In the genomic region with DNA sequence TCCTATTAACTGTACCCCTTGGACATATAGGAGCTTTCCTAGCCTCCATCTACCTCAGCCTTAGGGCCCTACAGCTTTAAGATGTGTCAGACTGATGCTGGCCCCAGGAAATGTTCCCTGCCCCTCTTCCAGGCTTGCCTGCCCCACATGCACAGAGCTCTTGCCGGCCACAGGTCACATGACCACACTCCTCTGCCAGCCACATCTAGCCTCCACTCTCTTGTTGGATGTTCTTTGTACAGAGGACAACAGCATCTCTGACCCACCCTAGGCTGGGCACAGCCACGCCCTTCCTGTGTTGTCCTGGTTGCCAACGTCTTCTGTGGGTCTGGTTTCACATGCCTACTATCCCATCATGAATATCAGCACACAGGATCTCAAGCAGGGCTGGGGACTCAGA, we compare ENCODE assay signal across 25 mouse cellular contexts. TPM values are rescaled to one million over a fixed set of nuclear protein-coding genes. Genes with fewer than 3 reads are reported as not detected.
DNase-seq lines count a peak whose midpoint lies in the region; ATAC-seq and TF ChIP-seq lines count a peak whose summit lies in the region.
"Had no signal": no experiment of that assay in that cellular context is flagged by ENCODE, and none has a peak within 500 bp of the region (broad histone marks: within the 10 kb centered on the region; RNA-seq: fewer than 3 reads in every experiment).

No protein-coding gene starts in this region.

- in situ Hi-C loops in CH12.LX (cut with MboI; ENCODE audit: low pct_ligation_motif_present, low pct_unique_long_range_greater_than_20kb, low sequenced_read_pairs), result no loop called here

- no peak for TF ChIP-seq POLR2A in CH12.LX (IDR thresholded peaks at IDR 0.05; ENCODE audit: low read depth, low read length)

- no peak overlapping the region for H3K4me3 ChIP-seq in heart, embryonic 12.5 days
- no peak overlapping the region for H3K4me3 ChIP-seq in heart, embryonic 10.5 days
- H3K4me3 ChIP-seq in CH12.LX (replicated peaks in 1 of 3; ENCODE audit: low read depth in 2 of 3, low read length in 2 of 3, poor library complexity in 1 of 3), result no peak overlapping the region
- H3K4me3 ChIP-seq: forebrain, embryonic 10.5 days; hindbrain, embryonic 10.5 days; liver, embryonic 13.5 days; lung, embryonic 15.5 days; midbrain, embryonic 13.5 days; stomach, embryonic 15.5 days had no signal

- H3K36me3 ChIP-seq in heart, embryonic 12.5 days, result peaks cover 38% of the 10 kb centered on the region
- peaks cover 30% of the 10 kb centered on the region for H3K36me3 ChIP-seq in heart, embryonic 10.5 days
- no peaks in the 10 kb centered on the region for H3K36me3 ChIP-seq in CH12.LX (replicated peaks in 1 of 2; ENCODE audit: control insufficient read depth in 1 of 2, insufficient read depth in 1 of 2, low read length in 1 of 2)
- H3K36me3 ChIP-seq: forebrain, embryonic 10.5 days; hindbrain, embryonic 10.5 days; liver, embryonic 13.5 days; lung, embryonic 15.5 days; midbrain, embryonic 13.5 days; stomach, embryonic 15.5 days had no signal

- no peak for ATAC-seq in heart, embryonic 12.5 days (ENCODE audit: insufficient number of reproducible peaks, low FRiP score)
- peak; percentile 36 for ATAC-seq in common myeloid progenitor, adult 5-6 weeks (replicated peaks; ENCODE audit: low read depth, poor library complexity, severe bottlenecking)
- ATAC-seq: intestine, postnatal 0 days had no signal

- H3K27ac ChIP-seq in heart, embryonic 12.5 days (ENCODE audit: poor library complexity, severe bottlenecking), result peak overlapping the region; percentile 86
- no peak overlapping the region for H3K27ac ChIP-seq in heart, embryonic 10.5 days
- no peak overlapping the region for H3K27ac ChIP-seq in CH12.LX (ENCODE audit: insufficient read depth, low read depth)
- H3K27ac ChIP-seq: hindbrain, postnatal 0 days; kidney, postnatal 0 days; liver, embryonic 13.5 days; lung, embryonic 15.5 days; macrophage; stomach, embryonic 15.5 days had no signal

- dilution Hi-C loops in CH12.LX (cut with MboI; ENCODE audit: extremely low pct_ligation_motif_present, extremely low pct_unique_long_range_greater_than_20kb, low sequenced_read_pairs), result no loop called here

- TF ChIP-seq RAD21 in CH12.LX (IDR thresholded peaks at IDR 0.05; ENCODE audit: low read depth, low read length), result no peak

- H3K9ac ChIP-seq in heart, embryonic 12.5 days, result no peak overlapping the region
- H3K9ac ChIP-seq in CH12.LX (ENCODE audit: insufficient read depth, low read depth), result no peak overlapping the region
- H3K9ac ChIP-seq: forebrain, postnatal 0 days; liver, embryonic 13.5 days; lung, embryonic 15.5 days; midbrain, embryonic 13.5 days; stomach, embryonic 15.5 days had no signal

- no peaks in the 10 kb centered on the region for H3K9me3 ChIP-seq in heart, embryonic 12.5 days (replicated peaks)
- no peaks in the 10 kb centered on the region for H3K9me3 ChIP-seq in heart, embryonic 10.5 days
- H3K9me3 ChIP-seq in CH12.LX (replicated peaks; ENCODE audit: low read length), result peaks cover 2% of the 10 kb centered on the region
- H3K9me3 ChIP-seq: forebrain, embryonic 10.5 days; hindbrain, embryonic 10.5 days; liver, embryonic 13.5 days; lung, embryonic 15.5 days; midbrain, embryonic 13.5 days; stomach, embryonic 15.5 days had no signal

- TF ChIP-seq CTCF in CH12.LX (conservative IDR thresholded peaks at IDR 0.05 in 1 of 2, IDR thresholded peaks at IDR 0.05 in 1 of 2; ENCODE audit: low read depth in 2 of 2, low read length in 2 of 2), result no peak

- peaks cover 65% of the 10 kb centered on the region for H3K4me1 ChIP-seq in heart, embryonic 12.5 days (replicated peaks)
- H3K4me1 ChIP-seq in heart, embryonic 10.5 days, result peaks cover 56% of the 10 kb centered on the region
- peaks cover 11 to 26% of the 10 kb centered on the region in 2 experiments for H3K4me1 ChIP-seq in CH12.LX (ENCODE audit: control insufficient read depth in 1 of 2, insufficient read depth in 2 of 2)
- H3K4me1 ChIP-seq: liver, embryonic 13.5 days; lung, embryonic 15.5 days; stomach, embryonic 15.5 days had no signal

- H3K27me3 ChIP-seq in heart, embryonic 12.5 days (replicated peaks), result no peaks in the 10 kb centered on the region
- 0 out of 2 replicates have a peak, but pooled peaks cover 10% of the 10 kb centered on the region for H3K27me3 ChIP-seq in heart, embryonic 10.5 days (ENCODE audit: insufficient read depth, poor library complexity, severe bottlenecking)
- peaks cover 99% of the 10 kb centered on the region for H3K27me3 ChIP-seq in CH12.LX (replicated peaks)
- H3K27me3 ChIP-seq: lung, embryonic 15.5 days; midbrain, embryonic 13.5 days; stomach, embryonic 15.5 days had no signal

- no peaks in the 10 kb centered on the region for H3K79me2 ChIP-seq in CH12.LX (replicated peaks; ENCODE audit: control insufficient read depth, extremely low read depth, insufficient read depth, poor library complexity, severe bottlenecking)

- TF ChIP-seq EP300 in CH12.LX (IDR thresholded peaks at IDR 0.05; ENCODE audit: low read length), result no peak

- DNase-seq in heart, embryonic 10.5 days (ENCODE audit: low spot score), result no peak
- peak; percentile 65 for DNase-seq in layer of hippocampus, adult 9-11 months
- DNase-seq in layer of hippocampus, adult 18-20 months (ENCODE audit: low spot score in 2 of 2), result no peak
- no peak for DNase-seq in CH12.LX (ENCODE audit: extremely low read depth)
- no peak for DNase-seq in spleen, adult 12 weeks (ENCODE audit: low spot score)
- DNase-seq in gastrocnemius, adult 18-20 months (ENCODE audit: low spot score), result no peak
- DNase-seq: adrenal gland, postnatal 25 days; cerebellum, adult 11-12 months; cerebellum, postnatal 14 days; forebrain, postnatal 0 days; gastrocnemius, postnatal 10 days; liver, embryonic 13.5 days; thymus, adult 2 months had no signal

- WGBS in heart, embryonic 12.5 days, result 53% methylated on average over 3 of the region's 3 CpGs
- 59% methylated on average over 3 of the region's 3 CpGs for WGBS in heart, embryonic 10.5 days

- H3K4me2 ChIP-seq in heart, embryonic 12.5 days, result no peak overlapping the region
- no peak overlapping the region for H3K4me2 ChIP-seq in CH12.LX (ENCODE audit: insufficient read depth, low read depth, poor library complexity, severe bottlenecking)
- H3K4me2 ChIP-seq: liver, embryonic 13.5 days; lung, embryonic 15.5 days; midbrain, embryonic 13.5 days; stomach, embryonic 15.5 days had no signal

TF ChIP-seq in CH12.LX, 34 proteins besides CTCF, POLR2A, EP300 and RAD21:
- no peak for TF ChIP-seq KAT2A (IDR thresholded peaks at IDR 0.05; ENCODE audit: insufficient replicate concordance, low read length)
- no peak for TF ChIP-seq NRF1 (IDR thresholded peaks at IDR 0.05; ENCODE audit: low read depth, low read length)
- TF ChIP-seq USF1 (IDR thresholded peaks at IDR 0.05; ENCODE audit: low read depth, low read length), result peak; percentile 38; the same call in 1 of the 2 replicates
TF ChIP-seq in CH12.LX: peak in this region for 1.

RNA-seq across cellular contexts. Expression of a gene that starts 26.8 kb away (rescaled TPM):
- 19.8 and 22.7 TPM in 2 replicates for polyA plus RNA-seq in heart, embryonic 12.5 days (2016; fragmentation: Nextera tagmentation; extraction: Ambion mirVana)
- 30.5 and 34.0 TPM in 2 replicates for polyA plus RNA-seq in heart, embryonic 10.5 days (2016; fragmentation: Nextera tagmentation; extraction: Ambion mirVana)
- 1 to 10 TPM; 3.6 to 3.7 TPM for total RNA-seq in layer of hippocampus, adult 18-20 months (2021)
- total RNA-seq in CH12.LX (2012; rRNA removed), result 0.04 TPM in 2 replicates
- not detected in 2 replicates for total RNA-seq in CH12.LX (2014; rRNA removed)
- 0.13 and 0.19 TPM in 2 replicates for polyA plus RNA-seq in CH12.LX (2012; ENCODE audit: insufficient read length, low read depth)
- 0.27 TPM in 1 of 2 replicates, not detected in the other for total RNA-seq in common myeloid progenitor, adult 5-6 weeks (2017)
- total RNA-seq in gastrocnemius, adult 18-20 months (2021), result 10 to 100 TPM; 11.5 to 15.0 TPM

RNA-seq across cellular contexts. Expression of a gene that starts 26.8 kb away (rescaled TPM):
- 167 and 180 TPM in 2 replicates for polyA plus RNA-seq in heart, embryonic 12.5 days (2016; fragmentation: Nextera tagmentation; extraction: Ambion mirVana)
- 49.3 and 117 TPM in 2 replicates for polyA plus RNA-seq in heart, embryonic 10.5 days (2016; fragmentation: Nextera tagmentation; extraction: Ambion mirVana)
- total RNA-seq in layer of hippocampus, adult 18-20 months (2021), result 1 to 10 TPM in 1 of 2 experiments, under 1 TPM in 1; 0.74 to 1.8 TPM
- not detected in 2 replicates for total RNA-seq in CH12.LX (2012; rRNA removed)
- total RNA-seq in CH12.LX (2014; rRNA removed), result not detected in 2 replicates
- not detected in 2 replicates for polyA plus RNA-seq in CH12.LX (2012; ENCODE audit: insufficient read length, low read depth)
- total RNA-seq in common myeloid progenitor, adult 5-6 weeks (2017), result not detected in 2 replicates
- total RNA-seq in gastrocnemius, adult 18-20 months (2021), result 10 to 100 TPM; 59.2 to 95.8 TPM
- total RNA-seq: hindbrain, postnatal 0 days had no signal
- polyA plus RNA-seq: forebrain, embryonic 10.5 days; forebrain, postnatal 0 days; intestine, postnatal 0 days; kidney, postnatal 0 days; limb, embryonic 11.5 days had no signal

Comparison
In these comparisons a context has a peak if more than half of its experiments do, and no peak if none do; other contexts are left out.
1. RNA of a gene that starts 26.8 kb away (total RNA-seq): 59.2 to 95.8 TPM in gastrocnemius, adult 18-20 months; 0.74 to 1.8 TPM in layer of hippocampus, adult 18-20 months, not detected in CH12.LX and not detected in common myeloid progenitor, adult 5-6 weeks; every median in the first group is over 10 times any median in the second.